Mouse (Mus musculus): Measurements from ENCODE around the gene Rreb1. TPM values are rescaled to one million over a fixed set of nuclear protein-coding genes. Genes with fewer than 3 reads are reported as not detected.

Gene Rreb1
- polyA plus RNA-seq, 1 experiment from 2014 or later: 5.8 TPM

GRCm38 (mm10) chr13:37942887-37943331 lies 164.7 kb downstream of the Rreb1 start:
- Histone ChIP-seq H3K4me3 (replicated peaks; ENCODE audit: low read length) (no peak overlapping the region), H3K36me3 (replicated peaks; ENCODE audit: control insufficient read depth, insufficient read depth) (no peaks in the 10 kb centered on the region), H3K27ac (no peak overlapping the region), H3K4me1 (replicated peaks; ENCODE audit: control insufficient read depth, insufficient read depth, low read length) (no peaks in the 10 kb centered on the region), H3K27me3 (ENCODE audit: control insufficient read depth, insufficient read depth, low read length) (no peaks in the 10 kb centered on the region), H3K4me2 (replicated peaks) (no peak overlapping the region), H3K9ac (no peak overlapping the region), H3K9me3 (ENCODE audit: control insufficient read depth, low read length) (peaks cover 8% of the 10 kb centered on the region; the same call in 1 of the 2 replicates)
- 75% methylated on average over 4 of the region's 4 CpGs for WGBS
- ATAC-seq (ENCODE audit: low FRiP score) (no peak), DNase-seq (ENCODE audit: low spot score) (no peak)

GRCm38 (mm10) chr13:37943466-37943865 lies 165.3 kb downstream of the Rreb1 start:
- Histone ChIP-seq H3K4me1 (replicated peaks; ENCODE audit: control insufficient read depth, insufficient read depth, low read length) (no peaks in the 10 kb centered on the region), H3K27me3 (ENCODE audit: control insufficient read depth, insufficient read depth, low read length) (no peaks in the 10 kb centered on the region), H3K9ac (no peak overlapping the region), H3K27ac (no peak overlapping the region), H3K4me3 (replicated peaks; ENCODE audit: low read length) (no peak overlapping the region), H3K36me3 (replicated peaks; ENCODE audit: control insufficient read depth, insufficient read depth) (no peaks in the 10 kb centered on the region), H3K9me3 (ENCODE audit: control insufficient read depth, low read length) (peaks cover 4% of the 10 kb centered on the region; the same call in 1 of the 2 replicates), H3K4me2 (replicated peaks) (no peak overlapping the region)
- WGBS: 91% methylated on average over 3 of the region's 3 CpGs
- ATAC-seq (ENCODE audit: low FRiP score): no peak
- DNase-seq (ENCODE audit: low spot score): no peak

GRCm38 (mm10) chr13:37944306-37944705 lies 166.1 kb downstream of the Rreb1 start:
- H3K4me3 ChIP-seq (replicated peaks; ENCODE audit: low read length): no peak overlapping the region
- ATAC-seq (ENCODE audit: low FRiP score) (no peak), DNase-seq (ENCODE audit: low spot score) (peak; percentile 49)
- no peaks in the 10 kb centered on the region for H3K36me3 ChIP-seq (replicated peaks; ENCODE audit: control insufficient read depth, insufficient read depth)
- H3K4me2 ChIP-seq (replicated peaks): no peak overlapping the region
- 80% methylated on average over 1 of the region's 1 CpGs for WGBS
- H3K9me3 ChIP-seq (ENCODE audit: control insufficient read depth, low read length): 0 out of 2 replicates have a peak, but pooled peaks cover 3% of the 10 kb centered on the region
- H3K9ac ChIP-seq: no peak overlapping the region
- H3K27ac ChIP-seq: no peak overlapping the region
- no peaks in the 10 kb centered on the region for H3K27me3 ChIP-seq (ENCODE audit: control insufficient read depth, insufficient read depth, low read length)
- no peaks in the 10 kb centered on the region for H3K4me1 ChIP-seq (replicated peaks; ENCODE audit: control insufficient read depth, insufficient read depth, low read length)

GRCm38 (mm10) chr13:37945392-37945791 lies 167.2 kb downstream of the Rreb1 start:
- no peak overlapping the region for H3K4me3 ChIP-seq (replicated peaks; ENCODE audit: low read length)
- ATAC-seq (ENCODE audit: low FRiP score) (no peak), DNase-seq (ENCODE audit: low spot score) (no peak)
- no peaks in the 10 kb centered on the region for H3K36me3 ChIP-seq (replicated peaks; ENCODE audit: control insufficient read depth, insufficient read depth)
- H3K4me2 ChIP-seq (replicated peaks): no peak overlapping the region
- H3K27ac ChIP-seq: no peak overlapping the region
- H3K9ac ChIP-seq: no peak overlapping the region
- H3K4me1 ChIP-seq (replicated peaks; ENCODE audit: control insufficient read depth, insufficient read depth, low read length): no peaks in the 10 kb centered on the region
- H3K27me3 ChIP-seq (ENCODE audit: control insufficient read depth, insufficient read depth, low read length): no peaks in the 10 kb centered on the region
- no peaks in the 10 kb centered on the region for H3K9me3 ChIP-seq (ENCODE audit: control insufficient read depth, low read length)
- WGBS: 84% methylated on average over 8 of the region's 8 CpGs

GRCm38 (mm10) chr13:37946734-37947133 lies 168.5 kb downstream of the Rreb1 start:
- Histone ChIP-seq H3K9ac (no peak overlapping the region), H3K27ac (no peak overlapping the region), H3K36me3 (replicated peaks; ENCODE audit: control insufficient read depth, insufficient read depth) (no peaks in the 10 kb centered on the region), H3K4me1 (replicated peaks; ENCODE audit: control insufficient read depth, insufficient read depth, low read length) (no peaks in the 10 kb centered on the region), H3K4me3 (replicated peaks; ENCODE audit: low read length) (no peak overlapping the region), H3K9me3 (ENCODE audit: control insufficient read depth, low read length) (no peaks in the 10 kb centered on the region), H3K4me2 (replicated peaks) (no peak overlapping the region), H3K27me3 (ENCODE audit: control insufficient read depth, insufficient read depth, low read length) (no peaks in the 10 kb centered on the region)
- DNase-seq (ENCODE audit: low spot score) (peak; percentile 84), ATAC-seq (ENCODE audit: low FRiP score) (peak; percentile 51; the same call in 1 of the 2 replicates)
- WGBS: 19% methylated on average over 6 of the region's 6 CpGs

- WGBS: 85% methylated on average over 6 of the region's 6 CpGs
- DNase-seq (ENCODE audit: low spot score) (no peak), ATAC-seq (ENCODE audit: low FRiP score) (no peak)
- H3K27me3 ChIP-seq (ENCODE audit: control insufficient read depth, insufficient read depth, low read length): no peaks in the 10 kb centered on the region
- no peak overlapping the region for H3K9ac ChIP-seq
- H3K27ac ChIP-seq: no peak overlapping the region
- no peaks in the 10 kb centered on the region for H3K9me3 ChIP-seq (ENCODE audit: control insufficient read depth, low read length)
- no peaks in the 10 kb centered on the region for H3K36me3 ChIP-seq (replicated peaks; ENCODE audit: control insufficient read depth, insufficient read depth)
- H3K4me3 ChIP-seq (replicated peaks; ENCODE audit: low read length): no peak overlapping the region
- no peaks in the 10 kb centered on the region for H3K4me1 ChIP-seq (replicated peaks; ENCODE audit: control insufficient read depth, insufficient read depth, low read length)
- H3K4me2 ChIP-seq (replicated peaks): no peak overlapping the region
These were observed 174.8 kb downstream of the Rreb1 start for GRCm38 (mm10) chr13:37952981-37953380.

GRCm38 (mm10) chr13:37954318-37954717 lies 176.1 kb downstream of the Rreb1 start:
- 85% methylated on average over 1 of the region's 1 CpGs for WGBS
- Histone ChIP-seq H3K27ac (no peak overlapping the region), H3K4me2 (replicated peaks) (no peak overlapping the region), H3K9ac (no peak overlapping the region), H3K36me3 (replicated peaks; ENCODE audit: control insufficient read depth, insufficient read depth) (no peaks in the 10 kb centered on the region), H3K4me3 (replicated peaks; ENCODE audit: low read length) (no peak overlapping the region), H3K27me3 (ENCODE audit: control insufficient read depth, insufficient read depth, low read length) (no peaks in the 10 kb centered on the region), H3K4me1 (replicated peaks; ENCODE audit: control insufficient read depth, insufficient read depth, low read length) (no peaks in the 10 kb centered on the region), H3K9me3 (ENCODE audit: control insufficient read depth, low read length) (no peaks in the 10 kb centered on the region)
- ATAC-seq (ENCODE audit: low FRiP score): no peak
- no peak for DNase-seq (ENCODE audit: low spot score)

- H3K4me1 ChIP-seq (replicated peaks; ENCODE audit: control insufficient read depth, insufficient read depth, low read length): no peaks in the 10 kb centered on the region
- DNase-seq (ENCODE audit: low spot score) (no peak), ATAC-seq (ENCODE audit: low FRiP score) (no peak)
- H3K9me3 ChIP-seq (ENCODE audit: control insufficient read depth, low read length): no peaks in the 10 kb centered on the region
- WGBS: 91% methylated on average over 18 of the region's 18 CpGs
- no peak overlapping the region for H3K27ac ChIP-seq
- H3K4me2 ChIP-seq (replicated peaks): no peak overlapping the region
- no peak overlapping the region for H3K9ac ChIP-seq
- H3K27me3 ChIP-seq (ENCODE audit: control insufficient read depth, insufficient read depth, low read length): no peaks in the 10 kb centered on the region
- no peak overlapping the region for H3K4me3 ChIP-seq (replicated peaks; ENCODE audit: low read length)
- no peaks in the 10 kb centered on the region for H3K36me3 ChIP-seq (replicated peaks; ENCODE audit: control insufficient read depth, insufficient read depth)
These were observed 180.5 kb downstream of the Rreb1 start for GRCm38 (mm10) chr13:37958498-37959238.

GRCm38 (mm10) chr13:37959239-37959907 lies 181.2 kb downstream of the Rreb1 start:
- Histone ChIP-seq H3K4me1 (replicated peaks; ENCODE audit: control insufficient read depth, insufficient read depth, low read length) (no peaks in the 10 kb centered on the region), H3K27ac (no peak overlapping the region), H3K9me3 (ENCODE audit: control insufficient read depth, low read length) (no peaks in the 10 kb centered on the region), H3K36me3 (replicated peaks; ENCODE audit: control insufficient read depth, insufficient read depth) (no peaks in the 10 kb centered on the region), H3K9ac (no peak overlapping the region), H3K27me3 (ENCODE audit: control insufficient read depth, insufficient read depth, low read length) (no peaks in the 10 kb centered on the region), H3K4me3 (replicated peaks; ENCODE audit: low read length) (no peak overlapping the region), H3K4me2 (replicated peaks) (no peak overlapping the region)
- no peak for ATAC-seq (ENCODE audit: low FRiP score)
- DNase-seq (ENCODE audit: low spot score): no peak
- WGBS: 83% methylated on average over 15 of the region's 15 CpGs
